Mouse (Mus musculus) cerebellum, adult 2 months (tissue): Measurements from ENCODE around the gene Sox11.

Experiments used
- CTCF ChIP-seq: fragments of 200-500 bp; IDR thresholded peaks from 2 replicates; pipeline ENCODE4 v1.5.1; 2011; ENCODE audit warnings: low read depth, mild to moderate bottlenecking, control low read depth, low read length, moderate library complexity, borderline replicate concordance; ENCODE audit not compliant: insufficient read depth
- POLR2A ChIP-seq: fragments of 200-500 bp; IDR thresholded peaks from 2 replicates; pipeline ENCODE4 v1.6.1; 2011; ENCODE audit warnings: low read length, control low read depth, borderline replicate concordance; ENCODE audit not compliant: insufficient read depth

DNA sequence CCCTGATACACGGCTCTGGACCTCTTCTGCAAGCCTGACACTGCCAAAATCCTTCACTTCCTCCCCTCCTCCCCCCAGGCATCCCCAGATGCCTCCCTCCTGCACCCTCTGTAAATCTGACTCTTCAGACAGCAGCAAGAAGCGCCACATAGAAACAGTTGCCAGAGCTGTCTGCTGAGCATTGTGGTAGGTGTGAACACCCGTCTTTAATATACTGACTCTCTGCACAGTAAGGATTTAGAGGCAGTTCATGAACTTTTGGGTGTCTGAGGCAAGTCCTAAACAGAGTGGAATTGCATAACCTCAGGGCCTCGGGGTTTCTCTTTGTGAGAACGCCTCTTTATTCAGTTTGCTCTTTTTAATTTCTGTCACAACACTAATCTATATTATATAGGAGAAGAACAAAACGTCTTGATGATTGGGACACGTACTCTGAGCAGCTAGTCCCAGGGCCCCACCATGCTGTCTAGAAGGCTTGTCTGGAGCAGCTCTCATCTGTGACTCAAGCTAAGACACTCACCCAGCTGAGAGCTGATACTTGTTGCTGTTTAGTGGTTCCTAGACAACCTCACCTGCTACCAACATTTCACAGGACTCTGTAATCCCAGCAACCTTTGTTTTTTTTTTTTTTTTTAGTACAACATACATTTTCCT lies 49.4 kb upstream of the Sox11 start:
- TF ChIP-seq POLR2A = no peak
- no peak for TF ChIP-seq CTCF
